Mouse (Mus musculus) urinary bladder, adult 18-20 months (tissue): ENCODE results near the gene Rps6kc1.

Experiments
- DNase-seq, 2 experiments: peaks; one replicate each; pipeline ENCODE4 v3.0.0; 2022; ENCODE audit warnings: low spot score in 2 of 2, mixed read lengths in 2 of 2

Gene Rps6kc1

DNA sequence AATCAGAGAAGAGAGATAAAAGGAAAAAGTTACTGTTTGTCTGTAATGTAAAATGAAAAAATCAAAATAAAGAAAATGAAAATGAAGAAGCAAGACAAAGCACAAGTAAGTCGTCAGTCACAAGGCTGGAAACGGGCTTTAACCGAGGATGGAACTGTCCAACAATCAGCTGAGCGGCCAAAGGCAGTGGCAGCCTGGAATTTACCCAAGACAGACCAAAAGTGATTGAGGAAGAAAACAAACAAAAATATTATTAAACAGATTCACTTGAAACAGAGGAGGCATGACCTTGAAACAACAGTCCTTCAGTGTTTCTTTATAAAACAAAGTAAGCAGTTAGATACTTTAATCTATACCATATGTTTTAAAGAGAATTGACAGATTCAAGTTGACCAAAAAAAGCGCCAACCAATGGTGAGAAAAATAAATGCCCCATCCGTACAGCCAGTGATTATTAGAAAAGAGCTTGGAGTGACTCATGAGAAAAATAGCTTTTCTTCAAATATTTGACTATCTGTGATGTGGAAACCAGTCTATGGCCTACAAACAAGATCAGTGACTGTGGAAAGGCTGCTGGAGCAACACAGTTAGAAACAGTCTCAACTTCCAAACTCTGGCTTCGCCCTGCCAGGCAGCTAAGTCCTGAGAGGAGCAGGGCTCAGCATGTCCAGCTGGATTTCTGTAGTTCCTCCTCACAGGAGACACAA lies 77.2 kb downstream of the Rps6kc1 start:
- DNase-seq, result peak in 1 of 2 experiments; percentile 19

DNA sequence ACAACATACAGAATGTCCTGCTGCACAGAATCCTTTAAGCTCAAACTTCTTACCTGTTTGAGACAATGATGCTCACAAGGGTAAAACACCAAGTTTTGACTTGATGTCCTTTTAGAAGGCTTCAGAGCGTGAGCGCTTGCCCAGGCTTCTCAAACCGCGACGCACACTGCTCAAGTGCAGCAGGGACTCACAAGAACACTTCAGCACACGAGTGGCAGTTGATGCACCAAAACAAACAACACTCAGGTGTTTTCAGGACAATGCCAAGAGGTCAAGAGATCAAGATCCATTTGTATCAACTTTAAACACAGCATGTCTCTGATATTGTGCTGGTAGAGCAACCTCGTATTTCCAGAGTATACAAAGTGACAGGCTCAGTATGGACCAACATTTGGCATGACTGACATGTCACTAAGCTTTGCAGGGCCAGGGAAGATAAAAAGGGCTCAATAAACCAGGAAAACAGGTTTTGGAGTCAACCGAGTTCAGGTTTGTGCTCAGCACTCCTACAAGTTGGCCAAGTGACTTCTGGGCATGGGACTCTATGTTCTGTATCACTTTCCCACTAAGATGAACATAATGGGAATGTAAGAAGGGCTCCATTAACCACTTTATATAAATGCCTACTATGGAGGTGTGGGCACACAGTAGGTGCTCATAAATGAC lies 78.5 kb downstream of the Rps6kc1 start:
- no peak for DNase-seq

DNA sequence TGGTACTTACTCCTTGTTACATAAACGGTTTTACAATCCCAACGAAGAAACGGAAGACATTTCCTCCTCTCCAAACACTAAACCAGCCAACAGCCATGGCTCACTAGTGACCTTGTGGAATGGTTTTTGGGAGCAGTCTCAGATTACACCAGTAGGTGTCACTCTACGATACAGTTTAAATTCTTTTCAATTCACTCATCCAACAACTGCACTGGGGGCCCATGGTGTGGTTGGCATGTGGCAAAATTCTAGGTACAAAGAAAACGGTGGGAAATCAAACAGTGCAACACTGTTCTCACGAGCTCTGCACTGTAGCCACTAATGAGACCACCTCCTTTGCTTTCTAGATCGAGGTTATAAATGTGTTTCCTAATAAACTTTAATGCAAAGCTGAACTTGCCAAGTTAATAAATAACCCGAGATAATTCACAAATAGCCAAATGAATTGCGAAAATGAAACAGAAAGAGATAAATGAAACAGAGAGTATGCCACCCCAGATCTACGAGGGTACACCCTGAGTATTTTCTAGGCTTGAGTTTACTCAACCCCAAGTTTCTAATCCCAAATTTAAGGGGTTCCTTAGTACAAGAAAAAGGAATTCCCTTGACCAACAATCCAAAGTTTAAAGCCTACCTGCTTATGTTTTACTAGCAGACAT lies 79.6 kb downstream of the Rps6kc1 start:
- DNase-seq, result peak; percentile 10 to 37

DNA sequence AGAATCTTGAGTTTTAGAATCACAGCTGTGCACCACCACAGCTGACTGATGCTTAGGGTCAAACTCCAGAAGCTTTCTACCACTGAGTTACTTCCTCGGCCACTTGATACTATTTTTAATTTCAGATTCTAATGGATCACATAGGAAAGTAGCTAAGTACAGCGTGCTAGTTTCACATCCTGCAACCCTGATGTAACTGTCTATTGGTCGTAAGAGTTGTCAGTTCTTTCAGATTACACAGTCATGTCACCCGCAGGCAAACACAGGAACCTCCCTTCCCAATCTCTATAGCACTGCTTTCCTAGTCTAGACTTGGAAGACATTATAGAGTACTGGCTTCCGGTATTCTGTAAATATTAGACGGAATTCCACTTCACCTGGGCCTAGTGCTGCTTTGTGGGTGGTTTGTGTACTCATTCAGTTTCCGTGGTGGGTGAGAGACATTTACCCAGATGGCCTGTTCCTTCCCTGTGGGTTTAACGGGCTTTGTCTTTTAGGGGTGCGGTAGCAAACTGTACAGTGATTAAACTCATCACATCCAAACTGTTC lies 85.0 kb downstream of the Rps6kc1 start:
- no peak for DNase-seq

DNA sequence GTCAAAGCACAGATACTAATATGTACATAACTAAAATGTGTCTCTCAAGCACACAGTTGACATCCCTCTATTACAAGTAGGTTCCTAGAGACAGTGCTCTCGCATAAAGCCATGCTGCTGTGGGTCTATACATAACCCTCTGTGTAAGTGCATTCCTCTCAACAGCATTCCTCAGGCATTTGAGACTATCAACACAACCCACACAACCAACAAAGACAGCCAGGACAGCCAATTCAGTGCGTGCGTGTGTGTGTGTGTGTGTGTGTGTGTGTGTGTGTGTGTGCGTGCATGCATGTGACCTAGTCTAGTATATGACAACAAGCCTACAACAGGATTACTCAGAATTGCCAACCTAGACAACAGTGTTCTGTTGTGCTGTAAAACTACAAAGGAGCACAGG lies 87.8 kb downstream of the Rps6kc1 start:
- DNase-seq, result no peak

DNA sequence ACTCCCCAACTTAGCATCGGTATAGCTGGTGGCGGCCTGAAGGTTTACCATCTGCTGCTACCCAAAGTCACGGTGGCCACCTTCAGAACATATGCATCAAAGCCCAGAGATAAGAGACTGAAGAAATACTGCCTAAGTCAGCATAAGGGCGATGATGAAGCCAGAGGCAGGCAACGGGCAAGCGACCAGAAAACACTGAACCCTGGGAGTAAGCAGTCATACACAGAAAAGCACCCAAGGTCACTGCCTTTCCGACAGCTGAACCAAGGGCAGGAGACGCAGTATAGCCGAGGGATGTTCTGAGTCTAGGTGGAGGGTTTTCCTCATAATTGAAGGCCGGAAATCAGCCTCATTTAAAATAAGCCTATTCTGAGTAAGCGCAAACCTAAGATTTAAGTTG lies 95.4 kb downstream of the Rps6kc1 start:
- DNase-seq, result no peak

DNA sequence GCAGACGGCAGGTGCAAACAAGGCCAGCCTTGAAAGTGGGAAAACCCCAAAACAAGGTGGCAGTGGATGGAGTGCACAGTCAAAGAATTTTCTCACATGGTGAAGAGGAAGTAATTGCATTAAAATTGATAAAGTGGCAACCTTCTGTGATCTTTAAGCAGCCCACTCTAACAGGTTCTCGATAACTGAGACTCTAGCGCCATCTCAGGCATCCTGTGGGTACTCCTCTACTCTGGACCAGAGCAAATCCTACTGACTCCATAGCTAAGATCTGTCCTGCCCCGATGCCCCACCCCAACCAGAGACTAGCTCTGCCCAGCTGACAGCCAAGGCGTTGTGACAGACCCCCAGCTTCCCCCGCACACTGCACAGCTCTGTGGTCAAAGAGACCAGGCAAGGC lies 101.2 kb downstream of the Rps6kc1 start:
- DNase-seq, result no peak

DNA sequence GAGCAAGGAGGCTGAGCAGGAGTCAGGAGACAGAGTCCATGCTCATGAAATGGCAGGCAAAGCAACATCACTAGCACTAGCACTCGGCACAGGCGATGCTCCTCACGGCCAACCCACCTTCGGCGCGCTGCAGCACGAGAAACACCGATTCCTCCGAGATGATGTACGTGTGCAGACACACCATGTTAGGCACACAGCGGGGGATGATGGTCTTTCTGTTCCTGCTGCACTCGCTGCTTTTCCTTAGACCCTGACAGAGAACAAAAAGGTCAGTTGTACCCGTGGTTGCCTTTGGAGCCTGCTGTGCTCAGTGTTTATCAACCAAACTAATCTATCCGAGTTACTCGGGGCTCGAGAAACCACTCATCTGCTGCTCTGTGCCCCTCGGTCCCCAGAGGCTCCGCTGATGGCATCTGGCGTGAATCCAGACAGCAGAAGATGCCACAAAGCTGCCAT lies 102.8 kb downstream of the Rps6kc1 start:
- DNase-seq, result no peak

DNA sequence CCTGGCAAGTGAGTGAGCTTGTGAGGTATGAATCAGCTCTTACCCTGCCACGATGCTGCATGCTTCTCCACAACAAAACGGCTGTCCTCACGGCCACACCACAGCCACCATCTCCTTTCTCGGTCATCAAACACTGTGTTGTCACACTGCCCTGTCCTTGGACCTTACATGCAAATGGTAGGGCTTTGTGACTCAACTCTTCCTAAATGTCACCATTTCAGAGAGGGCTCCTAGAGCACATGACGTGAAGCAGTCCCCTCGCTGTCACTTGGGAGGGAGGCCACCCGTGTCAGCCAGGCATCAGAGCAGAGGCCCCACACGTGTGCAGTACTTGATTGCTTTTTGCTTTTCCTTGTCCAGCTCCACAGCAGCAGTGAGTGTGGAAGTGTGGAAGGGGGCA lies 104.8 kb downstream of the Rps6kc1 start:
- no peak for DNase-seq

DNA sequence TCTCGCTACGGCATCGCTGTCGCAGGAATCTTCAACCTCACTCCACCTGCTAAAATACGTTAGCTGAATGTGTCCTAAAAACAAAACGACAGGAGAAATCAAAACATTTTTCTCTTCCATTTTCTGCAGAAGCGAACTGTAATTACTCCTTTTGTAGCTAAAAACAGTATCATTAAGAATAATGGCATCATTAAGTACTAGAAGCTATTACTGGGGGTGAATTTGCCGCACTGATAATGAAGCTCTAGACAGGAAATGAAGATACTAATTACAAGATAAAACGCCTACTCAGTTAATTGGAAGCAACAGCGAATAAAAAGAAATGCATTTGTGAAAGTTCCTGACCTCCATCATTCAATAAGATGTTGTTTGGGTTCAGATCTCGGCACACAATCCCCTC lies 112.9 kb downstream of the Rps6kc1 start:
- DNase-seq, result no peak

DNA sequence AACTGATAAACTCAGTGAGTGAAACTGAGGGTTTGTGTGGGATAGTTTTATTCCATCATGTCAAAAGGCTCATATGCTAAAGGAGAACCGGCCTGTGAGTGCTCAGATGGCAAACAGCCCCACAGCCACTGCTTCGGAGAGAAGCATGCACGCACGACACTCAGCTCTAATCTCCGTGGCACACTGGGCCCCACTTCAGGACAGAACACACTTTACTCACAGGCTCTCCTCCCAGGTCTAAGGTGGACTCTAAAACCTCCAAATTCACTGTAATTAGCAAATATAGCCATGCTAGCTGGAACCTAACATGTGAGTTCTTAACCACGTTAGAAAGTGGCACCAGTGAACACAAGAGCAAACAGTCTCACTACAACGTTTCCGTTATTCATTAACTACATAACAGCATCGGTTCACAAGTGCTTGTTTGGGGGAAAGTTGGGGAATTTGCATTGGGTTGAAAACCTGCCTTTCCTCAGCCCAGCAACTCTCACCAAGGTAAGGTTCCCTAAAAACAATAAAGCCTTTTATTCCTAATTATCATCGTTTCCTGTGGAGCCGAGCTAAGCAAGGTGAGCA lies 114.0 kb downstream of the Rps6kc1 start:
- no peak for DNase-seq

DNA sequence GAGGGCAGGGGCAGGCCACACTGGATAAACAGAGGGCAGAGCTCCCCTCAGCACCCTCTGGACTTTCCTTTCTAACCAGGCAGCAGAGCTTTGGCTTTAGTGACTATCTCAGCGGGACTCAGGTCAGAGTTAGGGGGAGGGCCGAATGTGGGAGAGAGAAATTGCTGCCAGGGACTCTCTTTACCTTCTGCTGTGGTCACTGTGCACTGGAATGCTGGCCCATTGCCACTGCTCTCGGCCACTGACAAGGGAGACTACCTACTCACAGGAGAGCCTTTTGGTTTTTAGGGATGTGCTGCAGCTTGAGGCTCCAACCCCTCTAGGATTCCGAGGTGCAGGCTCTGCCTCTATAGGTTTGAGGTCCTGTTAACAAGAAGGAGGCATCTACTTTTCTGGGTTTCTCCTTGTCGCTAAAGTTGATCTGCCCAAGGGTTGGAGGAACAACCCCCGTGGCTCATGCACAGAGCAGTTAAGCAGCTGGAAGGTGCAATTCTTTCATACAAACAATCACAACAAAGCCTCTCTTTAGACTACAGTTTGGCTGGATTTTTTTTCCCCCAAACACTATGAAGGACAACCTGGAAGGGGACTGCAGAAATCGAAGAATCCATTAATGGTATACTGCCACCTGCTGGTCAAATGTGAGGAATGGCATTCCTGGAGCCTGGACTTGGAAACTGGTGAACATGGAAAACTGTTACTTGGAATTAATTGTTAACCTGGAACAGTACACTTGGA lies 114.7 kb downstream of the Rps6kc1 start:
- peak in 1 of 2 experiments; percentile 7 for DNase-seq

DNA sequence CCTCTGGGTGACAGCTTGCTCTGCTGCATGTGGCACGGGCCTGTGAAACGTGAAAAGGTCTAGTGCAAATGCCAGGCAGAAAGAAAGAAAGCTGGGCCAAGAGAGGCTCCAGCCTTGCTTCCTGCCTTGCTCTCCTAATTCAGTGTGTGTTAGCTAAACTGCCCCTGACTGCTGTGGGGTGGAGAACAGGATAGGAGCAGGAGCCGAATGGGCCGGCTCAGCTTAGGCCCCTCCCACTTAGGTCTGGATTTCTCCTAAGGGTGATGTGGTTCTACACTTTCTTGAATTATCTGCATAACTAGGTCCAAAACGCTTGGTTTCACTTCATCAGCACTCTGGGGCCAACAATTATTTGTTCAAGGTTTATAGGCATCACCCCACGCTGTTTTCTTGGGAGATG lies 119.9 kb downstream of the Rps6kc1 start:
- no peak for DNase-seq

DNA sequence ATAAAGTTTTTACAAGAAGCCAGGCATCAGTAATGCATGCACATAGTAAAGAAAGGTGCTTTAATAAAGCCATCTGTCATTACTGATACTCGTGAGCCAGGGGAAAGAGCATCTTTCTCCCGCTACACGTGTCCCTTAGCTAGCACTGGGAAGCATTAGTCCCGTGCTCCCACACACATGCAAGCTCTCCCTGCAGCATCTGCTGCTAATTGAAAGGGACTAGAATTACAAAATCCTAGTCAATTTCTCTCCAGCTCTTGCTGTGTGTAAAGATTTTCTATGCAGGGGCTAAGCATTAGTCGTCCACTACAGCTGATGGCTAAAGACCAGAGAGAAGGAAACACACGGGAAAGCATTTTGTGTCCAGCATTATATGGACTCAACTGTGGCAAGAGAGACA lies 120.8 kb downstream of the Rps6kc1 start:
- DNase-seq, result no peak

DNA sequence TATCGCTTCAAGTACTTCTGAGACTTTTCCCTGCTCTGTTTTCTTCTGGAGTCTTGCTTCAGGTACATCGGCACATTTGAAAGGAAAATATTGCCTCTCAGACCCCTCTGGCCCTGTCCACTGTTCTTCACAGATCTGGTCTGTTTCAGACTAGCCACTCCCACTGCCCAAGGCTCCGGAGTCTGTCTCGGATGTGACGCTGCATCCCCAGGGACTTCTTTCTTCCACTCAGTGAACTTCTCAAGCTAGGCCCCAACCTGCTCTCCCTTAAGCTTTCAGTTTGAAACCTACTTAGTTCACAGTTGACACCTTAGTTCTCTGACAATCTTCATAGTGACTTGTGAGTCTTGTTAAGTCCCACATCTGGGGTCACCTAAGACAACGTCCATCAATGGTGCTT lies 133.9 kb downstream of the Rps6kc1 start:
- DNase-seq, result no peak

DNA sequence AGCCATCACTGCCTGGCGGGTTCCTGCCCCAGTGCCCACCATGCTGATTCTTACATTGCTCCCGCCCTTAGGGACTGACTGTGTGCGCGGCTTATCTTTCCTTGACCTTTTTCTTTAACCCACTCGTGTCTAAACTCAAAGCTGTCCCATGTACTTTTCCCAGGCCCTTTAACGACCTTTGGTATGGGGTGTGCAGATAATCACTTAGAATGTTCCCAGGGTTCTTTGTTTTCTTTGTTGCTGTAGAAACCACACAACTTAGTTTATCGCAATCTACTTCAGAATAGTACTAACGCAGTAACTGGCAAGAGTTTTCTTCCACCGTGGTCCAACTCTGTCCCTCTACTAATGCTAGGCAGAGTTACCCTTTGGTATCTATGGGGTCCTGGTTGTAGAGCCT lies 135.3 kb downstream of the Rps6kc1 start:
- DNase-seq, result no peak

DNA sequence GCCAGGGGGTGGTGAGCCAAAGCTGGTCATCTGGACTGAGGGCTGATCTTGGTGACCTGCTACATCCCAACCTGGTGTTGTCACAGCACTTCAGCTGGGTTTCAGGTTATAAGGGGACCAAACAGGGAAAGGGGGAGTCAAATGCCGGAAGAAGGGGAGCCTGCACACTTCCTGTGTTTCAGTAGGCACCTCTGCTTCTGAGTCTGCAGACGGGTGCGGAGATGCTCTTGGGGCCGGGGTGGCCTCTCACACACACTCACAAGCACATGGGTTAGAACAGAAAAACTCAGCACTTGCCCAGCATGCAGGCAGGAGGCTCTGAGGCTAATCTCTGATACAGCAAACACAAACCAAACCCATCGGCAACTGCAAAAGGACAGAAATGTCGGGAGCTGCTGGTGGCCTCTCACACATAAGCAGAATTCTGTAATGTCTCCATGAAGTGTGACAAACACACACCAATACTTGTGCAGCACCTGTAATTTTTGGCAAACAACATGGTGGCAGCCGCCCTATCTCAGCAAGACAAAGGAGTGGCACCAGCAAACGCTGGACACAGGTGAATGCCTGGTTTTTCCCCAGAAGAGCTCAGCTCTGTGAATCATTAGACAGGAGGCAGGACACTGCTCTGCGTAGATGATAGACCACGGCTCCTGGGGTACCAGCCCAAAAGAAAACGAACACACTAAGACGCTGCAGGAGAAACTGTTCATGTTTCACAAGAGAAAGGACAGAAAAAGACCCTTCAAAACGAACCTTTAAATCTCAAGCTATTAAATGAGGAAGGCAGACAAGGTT lies 139.3 kb downstream of the Rps6kc1 start:
- DNase-seq, result no peak

DNA sequence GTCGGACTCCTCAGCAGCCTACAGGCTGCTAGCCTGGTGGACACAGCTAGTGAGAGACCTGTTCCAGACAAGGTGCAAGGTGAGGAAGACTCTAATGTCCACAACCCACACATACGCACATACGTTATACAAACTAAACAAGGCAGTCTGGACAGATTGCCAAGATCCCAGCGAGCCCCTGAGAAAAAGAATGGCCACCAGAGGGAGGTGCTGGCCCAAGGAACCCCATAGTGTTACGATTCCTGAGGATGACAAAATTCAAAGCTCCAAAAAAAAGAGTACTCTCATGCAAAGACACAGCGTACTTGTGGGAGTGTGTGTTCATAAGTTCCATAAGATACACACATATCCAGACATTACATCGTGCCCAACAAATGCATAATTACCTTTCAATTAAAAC lies 141.8 kb downstream of the Rps6kc1 start:
- no peak for DNase-seq

DNA sequence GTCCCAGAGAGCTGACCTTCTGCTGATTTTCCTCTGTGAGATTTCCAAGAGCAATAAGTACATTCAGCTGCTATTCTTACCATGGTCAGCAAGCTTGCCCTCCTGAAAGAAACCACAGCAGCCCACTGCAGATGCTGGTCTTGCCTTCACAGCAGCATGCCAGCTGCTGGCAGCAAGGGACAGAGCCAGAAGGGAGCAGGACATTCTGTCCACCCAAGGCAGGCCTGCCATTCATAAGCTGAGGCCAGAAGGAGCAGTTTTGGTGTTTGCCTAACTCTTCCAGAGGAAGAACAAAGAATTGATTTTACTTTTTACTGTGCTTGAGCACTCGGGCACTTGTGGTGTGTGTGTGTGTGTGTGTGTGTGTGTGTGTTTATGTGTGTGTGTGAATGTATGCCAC lies 143.3 kb downstream of the Rps6kc1 start:
- DNase-seq, result no peak

DNA sequence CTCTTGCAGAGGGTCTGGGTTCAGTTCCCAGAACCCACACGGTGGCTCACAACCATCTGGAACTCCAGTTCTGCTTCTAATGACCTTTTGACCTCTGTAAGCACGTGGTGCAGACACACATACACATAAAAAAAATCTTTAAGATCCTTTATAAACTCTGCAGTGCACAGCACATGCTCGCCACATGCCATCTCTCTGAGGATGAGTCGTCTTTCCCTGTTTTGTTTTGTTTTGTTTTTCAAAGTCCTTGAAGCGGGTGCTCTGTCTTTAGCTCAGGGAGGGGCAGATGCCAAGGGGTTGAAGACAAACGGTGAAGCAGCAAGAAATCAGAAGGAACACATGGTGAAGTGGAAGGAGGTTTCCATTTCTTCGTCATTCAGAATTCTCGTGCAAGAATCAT lies 143.9 kb downstream of the Rps6kc1 start:
- no peak for DNase-seq

DNA sequence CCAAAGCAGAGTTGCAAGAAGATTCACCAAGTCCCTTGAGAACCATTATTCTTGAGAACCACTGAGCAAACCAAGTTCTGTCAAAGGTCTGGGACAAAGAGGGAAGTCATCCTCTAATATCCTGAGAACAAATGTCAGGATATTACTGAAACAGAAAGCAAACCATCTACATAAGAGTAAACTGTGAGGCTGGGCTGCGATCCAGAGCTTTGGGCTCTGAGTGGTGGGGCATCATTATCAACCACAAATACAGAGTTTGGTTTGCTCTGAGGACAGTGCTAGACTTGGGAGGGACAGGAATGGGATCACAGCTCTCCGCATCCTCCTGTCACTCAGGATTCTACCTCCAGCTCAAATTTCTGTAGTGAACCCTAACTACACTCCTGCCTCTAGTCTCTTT lies 144.8 kb downstream of the Rps6kc1 start:
- no peak for DNase-seq
